Mouse (Mus musculus): ENCODE measurements around the gene Myl10. TPM values are rescaled to one million over a fixed set of nuclear protein-coding genes. Genes with fewer than 3 reads are reported as not detected.
"Not testable (repeated sequence)": the region's sequence is repeated elsewhere in the genome, so short reads cannot be mapped to it uniquely, and the experiment has no call there.

Gene Myl10
- total RNA-seq, 2 experiments from 2014 or later, result not detected

GRCm38 (mm10) chr5:136705532-136705931 is 12.6 kb downstream of the Myl10 start:
- DNase-seq, result no peak

- peak; percentile 41 to 83 for DNase-seq
These were observed 13.9 kb downstream of the Myl10 start for GRCm38 (mm10) chr5:136706803-136707202.

GRCm38 (mm10) chr5:136708116-136708515 is 15.2 kb downstream of the Myl10 start:
- no peak for DNase-seq

- no peak for DNase-seq
These were observed 17.8 kb downstream of the Myl10 start for GRCm38 (mm10) chr5:136710742-136711141.

GRCm38 (mm10) chr5:136714232-136714875 is 21.4 kb downstream of the Myl10 start:
- no peak for DNase-seq

- DNase-seq, result no peak
These were observed 21.9 kb downstream of the Myl10 start for GRCm38 (mm10) chr5:136714879-136715278.

GRCm38 (mm10) chr5:136716696-136717572 is 24.0 kb downstream of the Myl10 start:
- DNase-seq, result no peak

- no peak for DNase-seq
These were observed 24.6 kb downstream of the Myl10 start for GRCm38 (mm10) chr5:136717573-136717854.

- DNase-seq, result no peak
These were observed 25.7 kb downstream of the Myl10 start for GRCm38 (mm10) chr5:136718656-136719055.

GRCm38 (mm10) chr5:136721596-136721995 is 28.6 kb downstream of the Myl10 start:
- DNase-seq, result no peak

GRCm38 (mm10) chr5:136726271-136726670 is 33.3 kb downstream of the Myl10 start:
- DNase-seq, result not testable (repeated sequence)

GRCm38 (mm10) chr5:136738918-136739317 is 46.0 kb downstream of the Myl10 start:
- no peak for DNase-seq

GRCm38 (mm10) chr5:136746596-136746995 is 53.6 kb downstream of the Myl10 start:
- no peak for DNase-seq

Other genes with a start within 250 kb of the Myl10 start
- 10 to 100 TPM; 78.7 to 87.5 TPM for gene Cux1, start 125.7 kb upstream of the Myl10 start, total RNA-seq (2021)
- not detected for gene Col26a1, start 190.1 kb downstream of the Myl10 start, total RNA-seq (2021)
- gene Ift22, start 215.0 kb downstream of the Myl10 start, total RNA-seq (2021), result 10 to 100 TPM in 1 of 2 experiments, 1 to 10 TPM in 1; 8.9 to 10.0 TPM